Mouse (Mus musculus): ENCODE measurements around the gene Tmem116. TPM values are rescaled to one million over a fixed set of nuclear protein-coding genes. Genes with fewer than 3 reads are reported as not detected.

Gene Tmem116
- polyA plus RNA-seq, 1 experiment = 1.8 TPM

DNA sequence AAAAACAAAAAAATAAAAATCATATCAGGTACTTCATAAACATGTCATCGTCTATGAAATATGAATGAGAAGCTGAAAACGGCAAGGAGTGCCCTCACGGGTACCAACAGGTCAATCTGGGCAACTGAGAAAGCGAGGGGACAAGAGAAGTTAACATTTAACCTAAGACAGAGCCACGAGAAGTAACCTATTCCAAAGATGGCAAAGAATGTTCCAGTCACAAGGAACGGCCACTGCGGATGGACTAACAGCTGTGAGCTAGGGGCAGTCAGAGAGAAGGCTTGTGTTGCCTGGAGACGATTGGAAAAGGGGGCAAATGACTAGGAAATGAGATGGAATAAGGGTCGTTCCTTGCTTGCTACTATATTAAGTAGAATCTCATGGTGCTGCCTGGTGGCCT is 1.2 kb upstream of the Tmem116 start:
- DNase-seq (ENCODE audit: low read depth) = no peak
- no peak for TF ChIP-seq POLR2A (IDR thresholded peaks at IDR 0.05; ENCODE audit: borderline replicate concordance, extremely low read depth, insufficient read depth, insufficient read length, poor library complexity, severe bottlenecking)
- no peak for TF ChIP-seq CTCF (IDR thresholded peaks at IDR 0.05; ENCODE audit: borderline replicate concordance, extremely low read depth, insufficient read depth, insufficient read length)

DNA sequence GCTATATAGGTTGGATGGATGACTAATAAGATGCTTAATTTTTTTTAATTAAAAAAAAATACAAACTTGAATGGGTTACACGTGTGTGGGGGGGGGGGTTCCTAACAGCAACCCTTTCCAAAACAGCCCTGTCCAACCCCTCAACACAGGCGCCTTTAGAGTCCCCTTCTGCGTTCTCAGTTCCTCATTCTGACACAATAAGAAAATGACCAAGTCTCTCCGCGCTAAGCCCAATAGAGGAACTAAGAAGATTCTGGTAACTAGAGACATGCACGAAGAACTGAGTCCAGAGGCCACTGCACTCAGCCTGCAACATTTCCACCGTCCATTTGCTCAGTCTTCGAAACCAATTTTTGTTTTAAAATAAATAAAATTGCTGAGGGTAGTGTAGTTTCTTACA is 490 bp upstream of the Tmem116 start:
- TF ChIP-seq POLR2A (IDR thresholded peaks at IDR 0.05; ENCODE audit: borderline replicate concordance, extremely low read depth, insufficient read depth, insufficient read length, poor library complexity, severe bottlenecking) (no peak), CTCF (IDR thresholded peaks at IDR 0.05; ENCODE audit: borderline replicate concordance, extremely low read depth, insufficient read depth, insufficient read length) (no peak)
- no peak for DNase-seq (ENCODE audit: low read depth)

DNA sequence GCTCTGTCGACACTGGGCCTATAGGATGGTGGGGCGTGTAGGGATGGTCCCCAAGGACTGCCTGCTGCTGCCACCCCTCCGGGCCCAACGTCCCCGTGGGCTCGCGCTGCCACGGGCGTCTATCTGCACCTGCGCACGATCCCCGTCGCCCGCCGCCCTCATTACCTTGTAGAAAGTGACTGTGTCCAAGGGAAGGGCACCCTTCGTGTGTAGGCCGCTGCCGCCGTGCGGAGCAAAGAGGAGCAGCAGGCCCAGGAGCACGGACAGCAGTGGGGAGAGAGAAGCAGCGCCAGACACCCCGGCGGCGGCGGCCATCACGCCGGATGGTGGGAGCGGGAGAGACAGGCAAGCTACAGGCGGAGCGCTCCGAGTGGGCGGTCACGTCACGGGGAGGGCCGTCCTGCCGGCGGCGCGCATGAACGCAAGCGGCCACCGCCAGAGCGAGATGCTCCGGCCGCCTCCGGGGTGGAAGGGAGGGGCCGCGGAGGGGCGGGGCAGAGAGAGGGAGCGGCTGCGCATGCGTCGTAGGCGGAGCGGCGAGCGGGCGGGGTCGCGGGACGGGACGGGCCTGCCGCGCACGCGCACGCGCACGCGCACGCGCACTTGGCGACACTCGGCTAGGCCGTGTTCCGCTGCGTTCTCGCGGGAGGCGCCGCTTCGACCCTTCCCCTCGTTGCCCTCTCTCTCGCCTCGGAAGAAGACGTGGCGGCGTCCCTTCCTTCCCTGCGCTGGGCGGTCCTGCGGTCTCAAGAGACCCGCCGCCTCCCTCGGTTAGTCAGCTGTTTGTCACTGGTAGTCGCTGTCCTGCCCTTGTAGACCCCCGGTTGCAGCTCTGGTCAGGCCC is 555 bp downstream of the Tmem116 start, which contains the start of gene Erp29:
Erp29 (minus strand) TSS at position 481 of the 844 bp plus-strand sequence.
- DNase-seq (ENCODE audit: low read depth) = peak; percentile 98
- TF ChIP-seq POLR2A (IDR thresholded peaks at IDR 0.05; ENCODE audit: borderline replicate concordance, extremely low read depth, insufficient read depth, insufficient read length, poor library complexity, severe bottlenecking) = peak; percentile 94
- TF ChIP-seq CTCF (IDR thresholded peaks at IDR 0.05; ENCODE audit: borderline replicate concordance, extremely low read depth, insufficient read depth, insufficient read length) = no peak

DNA sequence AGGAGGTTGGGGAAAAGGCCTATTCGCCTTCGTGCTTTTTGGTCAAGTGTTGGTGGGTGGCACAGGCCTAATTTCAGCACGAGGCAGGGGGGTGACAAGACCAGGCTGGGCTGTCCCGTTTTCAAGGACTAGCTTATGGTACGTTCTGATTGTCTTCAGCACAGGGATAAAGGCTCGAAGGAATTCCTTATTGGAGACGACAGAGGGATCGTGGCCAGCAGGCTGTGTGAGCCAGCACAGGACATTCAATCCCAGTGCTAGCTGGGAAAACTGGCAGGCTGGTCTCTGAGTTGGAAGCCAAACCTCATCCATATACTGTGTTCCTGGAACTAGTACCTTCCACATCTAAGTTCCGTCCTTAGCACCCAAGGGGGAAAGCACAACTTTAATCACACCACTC is 1.2 kb downstream of the Tmem116 start:
- no peak for DNase-seq (ENCODE audit: low read depth)
- TF ChIP-seq CTCF (IDR thresholded peaks at IDR 0.05; ENCODE audit: borderline replicate concordance, extremely low read depth, insufficient read depth, insufficient read length) = no peak
- no peak for TF ChIP-seq POLR2A (IDR thresholded peaks at IDR 0.05; ENCODE audit: borderline replicate concordance, extremely low read depth, insufficient read depth, insufficient read length, poor library complexity, severe bottlenecking)

DNA sequence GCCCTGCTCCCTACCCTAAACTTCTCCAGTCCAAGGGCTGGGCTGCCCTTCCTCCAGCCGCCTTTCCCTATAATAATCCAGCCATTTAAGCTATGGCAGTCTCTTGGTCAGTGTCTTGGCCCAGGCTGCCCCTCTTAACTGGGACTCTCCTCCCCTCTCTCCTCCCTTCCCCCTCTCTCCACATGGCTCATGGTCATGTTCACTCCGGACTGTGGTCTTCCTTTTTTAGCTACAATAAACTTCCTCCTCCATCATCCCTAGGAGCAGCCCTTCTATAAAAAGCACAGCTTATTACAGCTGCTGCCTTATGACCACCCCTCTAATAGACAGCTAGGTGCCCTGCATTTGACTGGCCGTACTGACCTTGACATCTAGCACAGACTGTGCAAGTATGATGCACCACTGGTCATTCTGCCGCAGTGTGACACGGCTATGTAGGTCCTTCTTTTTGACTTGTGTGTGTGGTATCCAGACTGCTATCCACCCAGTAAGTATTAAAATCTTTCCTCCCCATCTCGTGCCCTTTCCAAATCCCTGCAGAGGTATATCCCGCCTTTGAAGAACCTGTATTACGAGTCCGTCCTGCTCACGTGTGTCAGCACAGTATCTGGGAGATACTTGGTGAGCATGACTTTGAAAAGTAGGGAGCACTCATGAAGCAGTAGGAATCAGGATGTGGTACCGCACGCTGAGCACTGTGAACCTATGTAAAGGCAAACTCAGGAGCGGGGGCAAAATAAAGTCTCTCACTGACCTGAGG is 2.2 kb downstream of the Tmem116 start:
- DNase-seq (ENCODE audit: low read depth) = no peak
- TF ChIP-seq CTCF (IDR thresholded peaks at IDR 0.05; ENCODE audit: borderline replicate concordance, extremely low read depth, insufficient read depth, insufficient read length) (no peak), POLR2A (IDR thresholded peaks at IDR 0.05; ENCODE audit: borderline replicate concordance, extremely low read depth, insufficient read depth, insufficient read length, poor library complexity, severe bottlenecking) (no peak)

DNA sequence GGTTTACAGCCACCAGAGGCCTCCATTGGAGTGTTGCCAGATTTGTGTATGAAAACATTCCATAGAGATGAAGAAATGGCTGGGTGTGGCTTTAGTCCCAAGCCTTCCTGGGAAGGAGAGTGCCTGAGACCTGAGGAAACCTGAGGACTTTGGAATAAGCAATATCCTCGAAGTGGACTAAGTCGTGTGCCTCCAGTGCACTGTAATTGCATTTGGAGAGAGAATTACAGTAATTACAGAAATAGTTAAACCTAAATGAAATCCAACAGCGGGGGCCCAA is 2.8 kb downstream of the Tmem116 start:
- no peak for TF ChIP-seq POLR2A (IDR thresholded peaks at IDR 0.05; ENCODE audit: borderline replicate concordance, extremely low read depth, insufficient read depth, insufficient read length, poor library complexity, severe bottlenecking)
- TF ChIP-seq CTCF (IDR thresholded peaks at IDR 0.05; ENCODE audit: borderline replicate concordance, extremely low read depth, insufficient read depth, insufficient read length) = no peak
- DNase-seq (ENCODE audit: low read depth) = no peak

DNA sequence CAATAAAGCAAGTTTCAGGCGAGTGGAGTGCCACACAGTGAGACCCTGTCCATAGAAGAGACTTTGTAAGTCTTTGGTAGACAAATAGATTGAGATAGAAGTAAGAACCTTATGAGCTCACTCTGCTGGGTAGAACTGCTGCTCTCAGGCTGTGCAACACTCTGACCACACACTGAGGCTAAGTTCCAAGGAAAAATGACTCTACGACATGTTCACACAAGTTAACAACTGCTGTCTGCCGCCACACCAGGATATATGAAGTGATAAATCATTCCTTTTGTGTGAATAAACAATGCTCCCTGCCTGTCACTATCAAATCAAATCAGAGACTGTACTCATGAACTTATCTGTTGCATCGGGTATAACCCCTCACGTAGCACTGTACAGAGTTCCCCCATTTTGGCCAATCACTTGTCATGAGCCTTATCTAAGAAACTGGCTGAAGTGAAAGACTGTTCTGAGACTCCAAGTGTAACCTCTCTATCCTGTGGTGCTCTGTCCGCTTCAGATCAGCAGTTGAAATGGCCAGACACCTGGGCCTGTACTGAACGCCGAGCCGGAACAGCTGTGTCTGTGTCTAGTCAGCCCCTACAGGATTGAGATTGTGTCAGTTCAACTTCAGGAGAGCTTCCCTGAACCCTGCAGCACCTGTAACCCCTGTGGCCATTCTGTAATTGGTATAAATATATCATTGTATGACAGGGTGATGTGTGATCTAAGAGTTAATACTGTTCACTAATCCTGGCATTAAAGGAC is 4.0 kb downstream of the Tmem116 start:
- DNase-seq (ENCODE audit: low read depth) = no peak
- no peak for TF ChIP-seq POLR2A (IDR thresholded peaks at IDR 0.05; ENCODE audit: borderline replicate concordance, extremely low read depth, insufficient read depth, insufficient read length, poor library complexity, severe bottlenecking)

DNA sequence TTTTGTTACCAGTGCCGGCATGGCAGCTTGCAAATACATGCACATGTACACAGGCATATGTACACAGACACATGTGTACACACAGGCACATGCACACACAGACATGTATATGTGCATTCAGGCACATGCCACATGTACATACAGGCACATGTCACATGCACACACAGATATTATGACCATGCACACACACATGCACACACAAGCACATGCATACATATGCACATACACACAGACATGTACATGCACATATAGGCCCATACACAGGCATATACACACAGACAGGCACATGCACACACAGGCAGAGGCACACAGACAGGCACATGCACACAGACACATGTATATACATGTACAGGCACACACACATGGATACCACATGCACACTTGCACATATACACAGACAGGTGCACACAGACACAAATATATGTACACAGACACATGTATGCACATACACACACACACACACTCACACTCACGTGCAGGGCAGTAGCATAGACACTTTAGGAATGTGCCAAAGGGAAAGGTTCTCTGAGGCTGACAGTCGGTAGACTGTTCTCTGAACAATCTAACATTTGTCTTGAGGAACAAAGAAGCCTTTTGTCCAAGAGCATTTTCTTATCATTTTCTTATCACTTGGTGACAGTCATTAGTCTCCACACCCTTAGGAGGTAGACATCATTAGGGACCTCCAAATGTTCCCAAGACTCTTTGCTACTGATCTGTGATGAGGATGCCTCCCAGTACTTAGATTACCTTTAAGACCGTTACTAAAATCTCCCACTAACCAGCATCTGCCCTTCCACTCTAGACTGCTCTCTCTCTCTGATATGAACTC is 9.9 kb downstream of the Tmem116 start:
- TF ChIP-seq CTCF (IDR thresholded peaks at IDR 0.05; ENCODE audit: borderline replicate concordance, extremely low read depth, insufficient read depth, insufficient read length) = no peak
- TF ChIP-seq POLR2A (IDR thresholded peaks at IDR 0.05; ENCODE audit: borderline replicate concordance, extremely low read depth, insufficient read depth, insufficient read length, poor library complexity, severe bottlenecking) = no peak
- no peak for DNase-seq (ENCODE audit: low read depth)

DNA sequence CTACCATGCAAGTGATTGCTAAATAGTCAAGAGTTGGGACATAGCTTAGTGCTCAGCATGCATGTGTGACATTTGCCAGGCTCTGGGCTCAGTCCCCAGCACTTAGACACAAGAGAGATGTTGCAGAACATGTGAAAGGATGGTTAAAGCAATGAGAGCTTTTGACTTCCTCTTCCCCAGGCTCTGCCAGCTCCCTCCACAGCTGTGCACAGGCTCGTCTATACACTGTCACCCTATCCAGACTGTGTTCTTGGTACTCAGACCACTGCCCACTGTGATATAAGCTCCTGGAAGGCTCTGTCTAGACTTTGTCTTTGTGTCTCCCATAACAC is 10.4 kb downstream of the Tmem116 start:
- DNase-seq (ENCODE audit: low read depth) = no peak
- no peak for TF ChIP-seq POLR2A (IDR thresholded peaks at IDR 0.05; ENCODE audit: borderline replicate concordance, extremely low read depth, insufficient read depth, insufficient read length, poor library complexity, severe bottlenecking)
- TF ChIP-seq CTCF (IDR thresholded peaks at IDR 0.05; ENCODE audit: borderline replicate concordance, extremely low read depth, insufficient read depth, insufficient read length) = no peak

DNA sequence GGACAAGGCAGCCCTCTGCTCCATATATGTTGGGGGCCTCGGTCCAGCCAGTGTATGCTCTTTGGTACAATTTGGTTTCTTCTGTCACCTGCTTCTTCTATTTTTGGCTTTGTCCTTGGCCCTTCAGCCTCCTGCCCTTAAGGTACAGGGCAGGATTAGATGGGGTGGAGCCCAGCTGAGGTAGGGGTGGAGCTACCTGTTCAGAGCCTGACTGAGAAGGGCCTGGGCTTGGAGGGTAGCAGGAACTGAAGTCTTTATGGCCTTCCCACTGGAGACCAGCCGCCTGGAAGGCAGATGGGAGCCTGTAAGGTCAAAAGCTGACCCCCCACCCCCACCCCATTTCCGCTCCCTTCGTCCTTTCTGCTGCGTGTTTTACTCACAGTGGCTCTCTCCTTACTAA is 11.3 kb downstream of the Tmem116 start:
- TF ChIP-seq CTCF (IDR thresholded peaks at IDR 0.05; ENCODE audit: borderline replicate concordance, extremely low read depth, insufficient read depth, insufficient read length) (no peak), POLR2A (IDR thresholded peaks at IDR 0.05; ENCODE audit: borderline replicate concordance, extremely low read depth, insufficient read depth, insufficient read length, poor library complexity, severe bottlenecking) (no peak)
- no peak for DNase-seq (ENCODE audit: low read depth)

All from brain, embryonic 14.5 days (tissue).